Mouse (Mus musculus) retina, postnatal 1 day (tissue): ENCODE data around the gene Sema5a.
A peak's percentile ranks its signal among the peaks of the same experiment; 100 is the strongest.

Source experiments
- DNase-seq: peaks from one replicate; pipeline ENCODE4 v3.0.0-alpha.2; 2012

Sema5a gene

GRCm38 (mm10) chr15:32377781-32378180, 133.2 kb downstream of the Sema5a start:
- no peak for DNase-seq

GRCm38 (mm10) chr15:32380311-32380710, 135.7 kb downstream of the Sema5a start:
- no peak for DNase-seq

GRCm38 (mm10) chr15:32382930-32383481, 138.4 kb downstream of the Sema5a start:
- DNase-seq, result no peak

DNA sequence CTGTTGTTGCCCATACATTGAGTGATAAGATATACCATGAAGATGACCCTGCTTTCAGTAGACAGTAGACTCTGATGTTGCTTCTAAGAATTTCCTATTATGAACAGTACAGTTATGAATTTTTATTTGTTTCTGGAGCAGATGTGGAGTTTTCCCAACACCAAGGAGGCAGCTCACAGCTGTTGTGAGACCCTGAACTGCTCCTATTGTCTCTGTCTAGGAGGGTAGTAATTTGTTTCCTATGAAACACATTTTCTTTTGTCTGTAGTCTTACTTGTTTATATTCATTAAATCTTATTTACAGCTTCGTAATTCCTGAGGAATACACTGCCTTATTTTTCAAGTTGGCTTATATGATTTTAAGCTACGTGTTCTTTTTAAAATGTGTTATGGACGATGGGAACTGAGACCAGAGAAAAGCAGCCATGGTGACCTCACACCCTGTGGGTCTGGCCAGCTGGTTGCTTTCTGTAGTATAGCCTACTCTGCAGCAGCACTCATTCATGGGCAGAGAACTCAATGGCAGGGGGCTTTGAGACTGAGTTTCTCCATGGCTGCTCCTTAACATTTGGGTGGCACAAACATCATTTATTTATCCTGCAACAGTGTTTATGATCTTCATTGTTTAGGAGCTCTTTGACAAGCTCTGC, 151.8 kb downstream of the Sema5a start:
- peak; percentile 31 for DNase-seq

GRCm38 (mm10) chr15:32397064-32397463, 152.5 kb downstream of the Sema5a start:
- DNase-seq, result peak; percentile 40

DNA sequence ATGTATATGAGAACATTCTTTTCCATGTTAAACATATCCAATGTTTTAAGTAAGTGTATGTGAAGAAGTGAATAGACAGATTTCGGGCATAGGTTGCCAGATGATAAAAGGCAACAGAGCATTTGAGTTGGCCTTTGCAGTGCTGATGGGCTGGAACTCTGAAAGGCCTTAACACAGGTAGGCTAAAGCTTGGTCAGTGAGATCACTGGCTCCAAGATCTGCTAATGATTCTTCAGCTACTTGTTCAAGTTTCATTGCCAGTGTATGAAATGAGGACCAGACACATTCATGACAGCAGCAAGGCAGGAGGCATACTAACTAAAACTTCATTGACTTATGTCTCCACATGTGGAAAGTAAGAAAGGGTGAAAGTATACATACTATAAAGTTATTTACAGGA, 154.1 kb downstream of the Sema5a start:
- DNase-seq, result no peak

- DNase-seq, result no peak
These were observed 157.4 kb downstream of the Sema5a start for GRCm38 (mm10) chr15:32401909-32402527.

- no peak for DNase-seq
These were observed 158.7 kb downstream of the Sema5a start for GRCm38 (mm10) chr15:32403321-32403720.

DNA sequence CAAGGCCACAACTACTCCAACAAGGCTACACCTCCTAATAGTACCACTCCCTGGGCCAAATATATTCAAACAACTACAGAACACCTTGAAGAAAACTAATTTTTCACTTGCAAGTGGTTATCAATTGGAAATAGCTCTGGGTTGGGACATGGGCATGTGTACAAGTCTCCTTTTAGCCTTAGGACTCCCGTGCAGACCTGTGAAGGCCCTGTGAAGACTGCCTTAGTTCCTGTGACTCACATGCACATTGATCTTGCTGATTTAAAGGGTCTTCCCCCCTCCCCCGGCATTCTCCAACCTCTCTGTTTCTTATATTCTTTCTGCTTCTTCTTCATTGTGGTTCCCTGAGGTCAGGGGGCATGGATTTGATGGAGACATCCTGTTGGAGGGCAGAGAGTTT, 161.8 kb downstream of the Sema5a start:
- no peak for DNase-seq

DNA sequence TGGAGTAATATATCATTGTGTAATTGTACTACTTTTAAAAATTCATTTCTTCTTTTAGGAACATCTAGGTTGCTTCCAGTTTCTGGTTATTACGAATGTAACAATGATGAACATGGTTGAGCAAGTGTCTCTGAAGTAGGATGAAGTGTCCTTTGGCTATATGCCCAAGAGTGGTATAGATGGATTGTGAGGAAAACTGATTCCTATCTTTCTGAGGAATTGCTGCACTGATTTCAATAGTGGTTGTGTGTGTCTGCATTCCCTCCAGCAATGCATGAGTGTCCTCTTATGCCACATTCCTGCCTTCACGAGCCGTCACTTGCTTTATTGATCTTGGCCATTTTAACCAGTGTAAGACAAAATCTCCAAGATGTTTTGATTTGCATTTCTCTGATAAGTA, 163.2 kb downstream of the Sema5a start:
- no peak for DNase-seq

GRCm38 (mm10) chr15:32416291-32416690, 171.7 kb downstream of the Sema5a start:
- DNase-seq, result no peak

- no peak for DNase-seq
These were observed 178.0 kb downstream of the Sema5a start for GRCm38 (mm10) chr15:32422631-32423030.

DNA sequence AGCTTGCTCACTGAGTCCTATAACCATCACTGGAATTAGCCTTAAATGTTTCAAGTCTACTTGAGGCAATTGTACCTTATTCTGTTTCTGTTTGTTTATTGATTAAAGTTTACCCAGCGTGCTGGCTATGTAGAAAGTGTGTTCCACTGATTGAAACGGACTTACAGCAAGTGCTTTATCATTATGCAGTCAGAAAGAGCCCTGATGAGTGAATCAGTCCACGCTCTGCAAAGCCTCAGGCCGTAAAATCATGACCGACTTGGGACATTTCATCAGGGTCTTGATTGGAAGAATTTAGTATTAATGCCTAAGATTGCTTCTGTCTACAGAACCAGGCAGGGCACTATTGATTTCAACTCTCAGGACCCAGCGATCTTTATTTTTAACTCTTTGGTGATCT, 178.5 kb downstream of the Sema5a start:
- DNase-seq, result no peak

DNA sequence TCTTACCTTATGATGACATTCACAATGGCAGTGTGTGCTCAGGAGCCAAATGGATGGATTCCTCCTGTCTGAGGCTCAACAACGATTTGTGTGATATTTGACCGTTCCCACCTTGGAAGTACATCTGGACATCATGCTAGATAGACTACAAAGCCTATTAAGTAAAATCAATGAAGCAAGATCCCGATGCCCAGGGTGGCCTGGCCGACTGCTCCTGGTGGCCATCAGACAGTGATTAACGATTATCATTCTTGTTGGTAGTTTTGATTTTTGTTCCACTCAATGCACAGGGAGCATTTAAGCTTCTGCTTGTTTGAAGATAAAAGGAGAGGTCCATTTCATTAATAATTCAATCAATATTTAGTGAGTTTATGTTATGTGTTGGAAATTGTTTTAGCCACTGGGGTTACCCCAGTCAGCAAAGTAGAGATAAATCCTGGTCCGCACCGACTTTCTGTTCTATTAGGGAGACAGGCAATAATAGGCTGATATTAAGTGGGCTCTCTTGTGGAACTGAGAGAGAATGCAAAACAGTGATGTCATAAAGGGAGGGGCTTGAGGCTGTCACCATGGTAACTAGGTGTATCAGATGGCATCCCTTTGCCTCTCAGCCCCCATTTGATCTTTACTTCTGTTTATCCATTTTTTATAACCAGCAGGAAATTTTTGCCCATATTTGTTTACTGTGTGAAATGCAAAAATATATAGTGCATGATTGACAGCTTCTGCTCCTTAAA, 182.7 kb downstream of the Sema5a start:
- DNase-seq, result peak; percentile 50

DNA sequence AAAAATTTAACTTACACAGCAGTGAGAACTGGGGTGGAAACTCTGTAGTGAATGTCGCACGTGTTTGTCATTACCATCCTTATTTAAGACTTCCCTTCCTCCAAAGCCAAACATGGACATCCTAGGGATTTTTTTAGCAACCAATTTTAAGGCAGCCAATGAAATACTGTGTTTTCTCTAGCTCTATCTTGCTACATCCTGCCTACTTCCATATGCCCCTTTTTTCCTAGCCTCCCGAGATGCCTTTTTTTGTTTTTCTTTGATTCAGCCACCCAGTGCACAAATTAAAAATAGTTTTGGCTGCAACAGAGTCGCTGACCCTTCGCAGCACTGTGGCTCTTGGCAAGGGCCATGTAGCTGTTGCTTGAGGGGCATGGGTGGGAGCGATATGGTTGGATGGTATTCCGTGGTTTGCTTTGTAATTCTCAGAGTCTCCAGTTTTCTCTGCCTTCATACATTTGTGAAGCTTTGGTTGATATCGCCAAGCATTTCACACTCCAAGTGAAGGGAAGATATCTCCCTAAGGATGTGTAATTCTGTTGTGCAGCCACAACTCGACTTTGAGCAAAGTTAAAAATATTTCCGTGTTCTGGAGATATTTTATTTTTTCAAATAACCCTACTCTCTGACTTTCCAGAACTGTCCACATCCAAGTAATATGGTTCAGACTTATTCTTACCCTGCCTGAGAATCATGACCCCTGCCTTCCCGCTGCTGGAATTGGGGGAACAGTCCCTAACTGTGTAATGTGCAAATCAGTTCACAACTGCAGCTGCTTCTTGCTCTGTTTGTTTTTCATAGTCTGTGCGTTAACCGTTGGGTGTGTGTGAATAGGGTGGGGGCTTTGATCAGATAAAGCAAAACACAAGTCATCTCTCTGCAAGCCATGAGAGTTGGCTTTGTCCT, 188.6 kb downstream of the Sema5a start:
- no peak for DNase-seq

DNA sequence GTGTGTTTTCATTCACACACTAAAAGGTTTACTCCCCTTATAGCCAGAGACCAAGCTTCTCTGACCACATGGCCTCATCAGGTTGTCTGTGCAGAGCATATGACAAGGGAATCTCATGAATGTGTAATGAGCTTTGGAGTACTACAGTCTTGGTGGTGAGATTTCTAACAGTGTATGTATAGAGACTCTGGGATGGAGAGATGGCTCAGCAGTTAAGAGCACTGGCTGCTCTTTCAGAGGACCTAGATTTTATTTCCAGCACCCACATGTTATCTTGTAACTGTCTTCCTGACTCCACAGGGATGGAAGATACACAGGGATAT, 189.2 kb downstream of the Sema5a start:
- DNase-seq, result peak; percentile 46

DNA sequence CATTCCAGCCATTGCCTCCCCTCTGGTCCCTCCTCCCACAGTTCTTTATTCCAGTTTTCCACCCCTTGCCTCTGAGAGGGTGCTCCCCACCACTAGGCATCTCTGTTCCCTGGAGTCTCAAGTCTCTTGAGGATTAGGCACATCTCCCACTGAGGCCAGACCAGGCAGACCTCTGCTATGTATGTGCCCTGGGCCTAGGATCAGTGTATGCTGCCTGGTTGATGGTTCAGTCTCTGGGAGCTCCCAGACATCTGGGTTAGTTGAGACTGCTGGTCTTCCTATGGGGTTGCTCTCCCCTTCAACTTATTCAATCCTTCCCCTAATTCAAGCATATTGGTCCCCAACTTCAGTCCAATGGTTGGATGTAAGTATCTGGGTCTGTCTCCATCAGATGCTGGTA, 189.7 kb downstream of the Sema5a start:
- DNase-seq, result no peak

DNA sequence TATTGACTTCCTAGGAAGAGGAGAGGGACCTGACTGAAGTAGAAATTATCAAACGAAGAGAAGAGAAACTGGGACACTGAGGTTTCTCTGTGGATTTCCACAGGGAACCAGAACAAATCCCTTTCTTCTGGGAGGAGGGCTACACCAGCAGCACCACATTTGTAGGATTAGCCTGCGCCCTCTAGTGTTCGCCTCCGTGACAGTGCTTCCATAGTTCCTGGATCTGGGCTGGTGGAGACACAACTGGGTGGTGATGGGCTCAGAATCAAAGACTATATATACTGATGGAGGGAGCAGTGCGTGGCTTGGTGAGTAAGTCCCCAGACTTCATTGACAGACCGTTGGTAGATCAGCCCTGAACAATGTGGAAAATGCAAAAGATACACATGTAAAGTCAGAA, 193.0 kb downstream of the Sema5a start:
- peak; percentile 82 for DNase-seq

- DNase-seq, result no peak
These were observed 198.1 kb downstream of the Sema5a start for GRCm38 (mm10) chr15:32442745-32443144.

DNA sequence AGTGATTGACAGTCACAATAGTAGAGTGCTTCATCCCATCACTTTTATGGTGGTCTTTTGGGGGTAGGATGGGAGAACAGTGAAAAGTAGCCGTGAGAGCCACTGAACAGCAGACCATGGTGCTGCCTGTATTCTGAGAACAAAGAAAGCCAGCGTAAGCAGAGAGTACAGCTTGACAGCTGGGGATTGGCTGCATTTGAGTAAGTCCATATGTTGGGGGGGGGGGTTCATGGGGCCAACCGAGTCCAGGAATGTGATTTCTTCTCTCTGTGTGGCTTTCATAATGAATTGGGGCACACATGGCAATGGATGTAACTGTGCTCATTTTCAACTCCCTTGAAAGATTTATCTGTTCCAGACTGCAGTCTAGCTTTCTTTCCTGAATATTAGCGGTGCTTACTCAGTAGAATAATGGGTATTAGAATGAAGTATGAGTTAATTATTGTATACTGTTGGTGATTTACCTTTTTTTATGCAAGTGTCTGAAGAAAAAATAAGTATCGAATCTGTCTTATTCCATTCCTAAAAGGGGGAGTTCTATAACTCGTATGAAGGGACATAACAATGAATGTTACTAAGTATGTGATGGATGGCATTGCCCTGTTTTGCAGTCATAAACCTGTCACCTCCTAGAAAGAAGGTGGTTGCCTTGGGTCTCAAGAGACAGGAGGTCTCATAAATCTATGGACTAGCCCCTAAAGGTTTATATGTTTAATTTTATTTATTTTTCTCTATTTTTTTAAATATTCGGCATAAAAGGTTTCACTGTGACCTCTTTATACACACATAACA, 203.1 kb downstream of the Sema5a start:
- DNase-seq, result peak; percentile 30

DNA sequence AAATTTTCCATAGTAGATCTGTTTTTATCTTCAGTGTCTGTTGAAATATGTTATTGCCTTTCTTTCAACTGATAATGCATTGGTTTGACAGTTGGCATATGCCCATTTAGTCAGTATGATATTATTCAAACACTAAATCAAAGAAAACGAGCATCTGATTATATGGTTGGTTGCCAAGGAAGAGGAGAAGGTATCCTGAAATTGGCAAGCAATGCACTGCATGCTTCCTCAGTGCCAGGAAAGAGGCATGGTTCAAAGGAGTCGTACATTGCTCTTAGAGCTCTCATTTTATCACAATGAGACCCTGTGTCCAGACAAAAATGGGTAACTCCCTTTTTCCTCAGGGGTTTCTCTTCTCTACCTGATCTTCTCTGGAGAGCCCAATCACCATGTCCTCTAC, 214.4 kb downstream of the Sema5a start:
- DNase-seq, result no peak

- DNase-seq, result no peak
These were observed 215.6 kb downstream of the Sema5a start for GRCm38 (mm10) chr15:32460238-32460637.
